ENCODE assay signal across 7 mouse cellular contexts in genomic region chr2:163951770-163952169, GRCm38 (mm10). TPM values are rescaled to one million over a fixed set of nuclear protein-coding genes. Genes with fewer than 3 reads are reported as not detected.
DNase-seq lines count a peak whose midpoint lies in the region; ATAC-seq and TF ChIP-seq lines count a peak whose summit lies in the region.

No protein-coding gene starts in this region.

- H3K27me3 ChIP-seq in E14TG2a.4 (ENCODE audit: insufficient read depth, low read length) (peaks cover 32% of the 10 kb centered on the region), Patski (peaks cover 14% of the 10 kb centered on the region)
- 0 out of 2 replicates have a peak, but pooled peaks cover 8% of the 10 kb centered on the region for H3K27me3 ChIP-seq in kidney, embryonic 16.5 days (ENCODE audit: insufficient read depth, low read length)
- H3K27me3 ChIP-seq in liver, postnatal 0 days (ENCODE audit: insufficient read depth, low read length): no peaks in the 10 kb centered on the region

- no peak overlapping the region for H3K9ac ChIP-seq in kidney, embryonic 16.5 days (replicated peaks; ENCODE audit: low read length)
- no peak overlapping the region for H3K9ac ChIP-seq in liver, postnatal 0 days (replicated peaks)

- in situ Hi-C loops in Patski (cut with MboI; ENCODE audit: low pct_unique_long_range_greater_than_20kb): loop anchor here (5.0 kb wide), 1 partner anchor 99 kb away; the partner anchor contains the start of gene Kcnk15

- TF ChIP-seq CTCF in E14TG2a.4 (conservative IDR thresholded peaks at IDR 0.05; ENCODE audit: low read length) (peak; percentile 60), Patski (IDR thresholded peaks at IDR 0.05) (peak; percentile 84)
- TF ChIP-seq CTCF in liver, postnatal 0 days (IDR thresholded peaks at IDR 0.05; ENCODE audit: low read depth): peak; percentile 85

- peaks cover 10% of the 10 kb centered on the region for H3K4me1 ChIP-seq in E14TG2a.4 (replicated peaks; ENCODE audit: low read depth, low read length)
- no peaks in the 10 kb centered on the region for H3K4me1 ChIP-seq in kidney, embryonic 16.5 days (ENCODE audit: insufficient read depth, low read length)
- H3K4me1 ChIP-seq in liver, postnatal 0 days (ENCODE audit: insufficient read depth): no peaks in the 10 kb centered on the region

- H3K9me3 ChIP-seq in E14TG2a.4 (ENCODE audit: low read length): no peaks in the 10 kb centered on the region
- H3K9me3 ChIP-seq in kidney, embryonic 16.5 days (ENCODE audit: low read length): no peaks in the 10 kb centered on the region
- no peaks in the 10 kb centered on the region for H3K9me3 ChIP-seq in liver, postnatal 0 days (ENCODE audit: low read length)

- WGBS in kidney, embryonic 16.5 days: 19% methylated on average over 4 of the region's 4 CpGs
- WGBS in liver, postnatal 0 days (ENCODE audit: insufficient replicate concordance): 15% methylated on average over 4 of the region's 4 CpGs

- DNase-seq in Patski (ENCODE audit: low read depth, low spot score): no peak
- DNase-seq in cerebellum, postnatal 14 days: peak; percentile 85 to 87
- peak; percentile 47 for DNase-seq in gastrocnemius, postnatal 10 days
- peak; percentile 59 for DNase-seq in liver, postnatal 0 days
- DNase-seq in retina, adult 2 months (ENCODE audit: low read depth, low spot score): peak; percentile 42

- TF ChIP-seq EP300 in liver, postnatal 0 days (IDR thresholded peaks at IDR 0.05; ENCODE audit: low read depth): no peak

- no peak overlapping the region for H3K4me3 ChIP-seq in E14TG2a.4 (replicated peaks; ENCODE audit: low read length)
- H3K4me3 ChIP-seq in kidney, embryonic 16.5 days (ENCODE audit: low read length): no peak overlapping the region
- no peak overlapping the region for H3K4me3 ChIP-seq in liver, postnatal 0 days (ENCODE audit: low read depth, low read length)

- no peaks in the 10 kb centered on the region for H3K36me3 ChIP-seq in E14TG2a.4 (ENCODE audit: insufficient read depth, low read length)
- no peaks in the 10 kb centered on the region for H3K36me3 ChIP-seq in kidney, embryonic 16.5 days (ENCODE audit: insufficient read depth, low read length)
- no peaks in the 10 kb centered on the region for H3K36me3 ChIP-seq in liver, postnatal 0 days (replicated peaks; ENCODE audit: insufficient read depth, low read length)

- ATAC-seq in Patski: no peak
- peak; percentile 63; the same call in 1 of the 2 replicates for ATAC-seq in kidney, embryonic 16.5 days (ENCODE audit: low FRiP score, low TSS enrichment)
- ATAC-seq in liver, postnatal 0 days: peak; percentile 40; the same call in 1 of the 2 replicates

- H3K4me2 ChIP-seq in kidney, embryonic 16.5 days (replicated peaks; ENCODE audit: low read depth, low read length): no peak overlapping the region
- no peak overlapping the region for H3K4me2 ChIP-seq in liver, postnatal 0 days (ENCODE audit: low read depth, low read length)

- H3K27ac ChIP-seq in kidney, embryonic 16.5 days (ENCODE audit: low read length): no peak overlapping the region
- no peak overlapping the region for H3K27ac ChIP-seq in liver, postnatal 0 days (ENCODE audit: low read depth)

- CTCF ChIA-PET in Patski (lab: Charles Lee): interaction anchor here (0.8 to 2.6 kb wide), 8 partner anchors 8 to 771 kb away, joined by 3 to 10 read pairs (median 5); no protein-coding TSS in a partner anchor

- POLR2A ChIA-PET in Patski (lab: Charles Lee): no interaction called here

RNA-seq across cellular contexts. Expression of gene Rims4, which starts 33.3 kb away (rescaled TPM):
- not detected for polyA plus RNA-seq in Patski (2021)
- total RNA-seq in gastrocnemius, postnatal 10 days (2021): under 1 TPM; 0.90 to 0.96 TPM
- 0.37 and 0.79 TPM in 2 replicates for polyA plus RNA-seq in kidney, embryonic 16.5 days (2015; fragmentation: Nextera tagmentation; extraction: Ambion mirVana)
- 1.1 and 1.4 TPM in 2 replicates for polyA plus RNA-seq in liver, postnatal 0 days (2015; fragmentation: Nextera tagmentation; extraction: Ambion mirVana)

RNA-seq across cellular contexts. Expression of gene Ywhab, which starts 43.0 kb away (rescaled TPM):
- 219 TPM for polyA plus RNA-seq in Patski (2021)
- 10 to 100 TPM; 80.1 to 90.3 TPM for total RNA-seq in gastrocnemius, postnatal 10 days (2021)
- 297 and 300 TPM in 2 replicates for polyA plus RNA-seq in kidney, embryonic 16.5 days (2015; fragmentation: Nextera tagmentation; extraction: Ambion mirVana)
- 81.1 and 85.8 TPM in 2 replicates for polyA plus RNA-seq in liver, postnatal 0 days (2015; fragmentation: Nextera tagmentation; extraction: Ambion mirVana)
